Mouse (Mus musculus) right cerebral cortex, adult 18-20 months (tissue): ENCODE results near the gene Iqcj.

Experiments used
- DNase-seq: peaks from one replicate; pipeline ENCODE4 v3.0.0; 2022; ENCODE audit warnings: mixed read lengths

Iqcj gene

GRCm38 (mm10) chr3:67959672-67960071, 67.7 kb downstream of the Iqcj start:
- DNase-seq, result no peak

DNA sequence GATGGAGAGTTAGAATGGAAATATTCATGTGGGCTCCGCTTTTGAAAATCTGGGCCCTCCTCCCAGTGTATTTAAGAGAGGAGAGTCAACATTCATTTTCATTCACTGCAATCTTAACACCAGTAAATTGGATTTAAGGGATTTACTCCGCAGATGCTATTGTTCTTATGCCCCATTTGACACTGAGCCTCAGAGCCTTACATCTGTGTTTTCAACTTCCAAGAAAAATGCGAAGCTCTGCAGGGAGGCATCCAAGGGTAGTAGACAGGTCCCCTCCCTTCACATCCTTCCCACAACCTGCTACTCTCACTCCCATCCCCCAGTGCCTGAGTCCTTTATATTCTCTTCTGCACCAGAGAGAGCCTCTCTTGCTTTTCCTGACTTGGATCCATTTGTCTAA, 68.1 kb downstream of the Iqcj start:
- DNase-seq, result no peak

DNA sequence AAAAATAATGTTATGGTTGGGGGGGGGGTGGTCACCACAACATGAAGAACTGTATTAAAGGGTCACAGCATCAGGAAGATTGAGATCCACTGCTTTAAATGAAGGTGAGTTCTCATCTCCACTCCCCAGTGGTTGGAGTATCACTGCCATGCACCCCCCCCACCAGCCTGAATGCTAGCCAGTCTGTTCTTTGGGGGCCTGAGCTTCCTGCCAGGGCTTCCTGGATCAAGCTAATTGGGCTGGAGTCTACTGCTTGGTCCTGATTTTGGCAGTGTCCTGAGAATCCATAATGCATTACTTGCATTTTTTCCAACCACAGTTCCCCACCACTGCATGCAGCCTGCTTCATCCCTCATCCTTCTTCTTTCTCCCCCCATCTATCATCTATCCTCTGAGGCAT, 68.7 kb downstream of the Iqcj start:
- DNase-seq, result no peak

- DNase-seq, result no peak
Observed at GRCm38 (mm10) chr3:67961934-67962639, 70.1 kb downstream of the Iqcj start.

DNA sequence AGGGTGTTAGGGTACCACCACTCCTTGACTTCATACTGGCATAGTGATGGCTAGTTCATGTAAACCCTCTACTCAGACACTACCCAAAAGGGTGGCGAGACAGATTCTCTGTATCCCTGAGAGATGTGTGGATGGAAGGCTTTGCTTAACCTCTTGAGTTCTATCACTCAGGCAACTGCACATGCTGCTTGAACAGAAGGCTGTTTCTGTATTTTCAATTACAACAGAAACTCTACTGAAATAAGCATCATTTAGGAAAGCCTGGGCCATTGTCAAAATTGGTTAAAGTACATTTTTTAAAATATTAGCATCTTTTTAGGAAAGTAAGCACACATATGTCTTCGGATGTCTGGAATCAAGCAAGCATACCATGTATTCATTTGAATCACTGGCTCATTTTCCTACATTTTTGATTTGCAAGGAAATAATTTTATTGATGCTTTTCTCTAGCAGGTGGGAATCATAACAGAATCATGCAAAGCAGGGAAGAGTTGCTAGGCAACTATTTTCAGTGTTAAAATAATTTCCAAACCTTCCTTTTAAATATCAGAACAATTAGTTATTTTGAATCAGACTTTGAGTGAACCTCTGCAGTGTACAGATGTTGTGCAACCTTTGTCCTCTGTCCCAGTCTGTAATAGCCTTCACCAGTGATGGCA, 82.4 kb downstream of the Iqcj start:
- no peak for DNase-seq

DNA sequence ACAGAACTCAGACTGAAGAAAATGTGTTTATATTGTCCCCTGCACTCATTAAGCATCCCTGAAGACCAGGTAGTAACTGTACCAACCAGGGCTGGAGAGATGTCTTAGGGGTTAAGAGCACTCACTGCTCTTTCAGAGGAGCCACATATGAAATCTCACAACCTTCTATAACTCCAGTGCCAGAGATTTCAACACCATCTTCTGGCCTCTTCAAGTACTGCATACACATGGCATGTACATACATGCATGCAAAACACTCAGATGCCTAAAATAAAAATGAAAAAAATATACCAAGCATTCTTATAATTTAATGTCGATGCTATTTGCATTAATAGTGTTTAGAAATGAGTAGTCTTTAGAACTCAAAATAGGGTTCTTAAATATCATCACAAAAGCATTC, 88.0 kb downstream of the Iqcj start:
- no peak for DNase-seq

GRCm38 (mm10) chr3:67983329-67983728, 91.3 kb downstream of the Iqcj start:
- DNase-seq, result no peak

DNA sequence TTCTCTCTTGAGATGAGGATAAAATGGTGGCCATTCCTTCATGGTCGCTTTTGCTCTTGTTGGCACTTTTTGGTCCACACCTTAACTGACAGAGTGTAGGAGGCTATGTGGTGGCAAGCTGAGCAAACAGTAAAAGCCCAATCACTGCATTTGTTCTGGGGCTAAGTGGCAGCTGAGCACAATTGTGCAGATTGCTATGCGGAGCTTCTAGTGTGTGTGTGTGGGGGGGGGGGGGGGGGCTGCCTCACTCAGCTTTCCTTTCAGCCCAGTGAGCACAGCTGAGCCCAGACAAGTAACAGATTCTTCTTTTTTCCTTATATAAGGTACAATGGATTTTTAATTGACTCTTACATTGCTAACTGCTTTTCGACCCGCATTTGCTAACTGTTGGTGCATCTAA, 110.4 kb downstream of the Iqcj start:
- DNase-seq, result peak; percentile 2

- DNase-seq, result no peak
Observed at GRCm38 (mm10) chr3:68012342-68012741, 120.3 kb downstream of the Iqcj start.

- no peak for DNase-seq
Observed at GRCm38 (mm10) chr3:68015786-68016185, 123.8 kb downstream of the Iqcj start.

GRCm38 (mm10) chr3:68019401-68019800, 127.4 kb downstream of the Iqcj start:
- no peak for DNase-seq

- DNase-seq, result no peak
Observed at GRCm38 (mm10) chr3:68036097-68036496, 144.1 kb downstream of the Iqcj start.

GRCm38 (mm10) chr3:68042951-68043350, 150.9 kb downstream of the Iqcj start:
- no peak for DNase-seq

GRCm38 (mm10) chr3:68045475-68046416, 153.7 kb downstream of the Iqcj start:
- peak; percentile 60 for DNase-seq

- no peak for DNase-seq
Observed at GRCm38 (mm10) chr3:68053538-68053937, 161.5 kb downstream of the Iqcj start.

DNA sequence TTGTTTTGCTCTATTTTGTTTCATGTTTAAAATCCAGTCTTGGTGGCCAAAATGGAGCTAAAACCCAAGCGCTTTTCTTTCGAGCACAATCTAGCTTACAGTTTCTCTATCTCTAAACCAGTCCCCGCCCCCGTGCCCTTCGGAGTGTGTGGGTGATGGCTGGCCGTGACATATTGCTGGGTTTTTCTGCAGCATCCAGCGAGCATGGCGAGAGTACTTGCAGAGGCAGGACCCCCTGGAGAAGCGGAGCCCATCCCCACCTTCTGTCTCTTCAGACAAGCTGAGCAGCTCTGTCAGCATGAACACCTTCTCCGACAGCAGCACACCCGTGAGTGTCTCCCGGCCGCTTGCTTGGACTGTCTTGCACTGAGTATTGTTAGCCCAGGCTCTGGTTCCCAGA, 163.1 kb downstream of the Iqcj start:
- peak; percentile 71 for DNase-seq

DNA sequence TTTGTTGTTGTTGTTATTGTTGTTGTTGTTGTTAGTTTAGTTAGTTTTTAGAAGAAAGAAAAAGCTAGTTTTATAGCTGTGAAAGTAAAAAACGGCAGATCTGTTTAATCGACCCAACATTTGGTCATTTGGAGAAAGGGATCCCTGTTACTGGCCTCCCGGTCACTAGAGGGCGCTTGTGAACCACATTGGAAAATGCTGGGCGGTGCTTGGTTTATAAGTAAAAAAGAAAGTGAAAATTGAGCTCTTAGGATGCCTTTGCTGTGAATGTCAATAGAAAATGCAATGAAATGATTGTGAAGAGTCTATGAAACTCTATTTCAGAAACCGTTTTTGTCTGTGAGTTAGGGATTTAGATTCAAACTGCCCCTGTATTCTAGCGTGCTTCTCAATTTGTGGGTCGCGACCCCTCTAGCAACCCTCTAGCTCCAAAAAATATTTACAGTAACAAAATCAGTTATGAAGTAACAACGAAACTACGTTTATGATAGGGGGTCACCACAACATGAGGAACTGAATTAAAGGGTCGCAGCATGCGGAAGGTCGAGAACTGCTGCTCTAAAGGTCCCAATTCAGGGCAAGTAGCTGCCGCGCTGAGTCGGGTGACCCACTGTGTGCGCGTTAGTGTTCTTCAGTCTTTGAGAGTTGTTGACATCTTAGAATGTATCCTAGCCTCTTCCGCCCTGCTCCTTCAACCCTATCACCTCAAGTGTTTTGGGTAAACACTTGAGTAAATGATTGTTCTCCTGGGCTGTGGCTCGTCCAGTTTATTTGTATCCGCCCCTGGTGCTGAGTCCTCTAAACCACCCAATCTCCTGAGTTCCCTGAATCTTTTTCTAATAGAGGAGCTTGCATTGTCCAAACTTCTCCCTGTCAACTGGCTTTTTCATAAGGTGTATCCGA, 164.6 kb downstream of the Iqcj start:
- peak; percentile 75 for DNase-seq

- DNase-seq, result no peak
Observed at GRCm38 (mm10) chr3:68059162-68059800, 167.3 kb downstream of the Iqcj start.

DNA sequence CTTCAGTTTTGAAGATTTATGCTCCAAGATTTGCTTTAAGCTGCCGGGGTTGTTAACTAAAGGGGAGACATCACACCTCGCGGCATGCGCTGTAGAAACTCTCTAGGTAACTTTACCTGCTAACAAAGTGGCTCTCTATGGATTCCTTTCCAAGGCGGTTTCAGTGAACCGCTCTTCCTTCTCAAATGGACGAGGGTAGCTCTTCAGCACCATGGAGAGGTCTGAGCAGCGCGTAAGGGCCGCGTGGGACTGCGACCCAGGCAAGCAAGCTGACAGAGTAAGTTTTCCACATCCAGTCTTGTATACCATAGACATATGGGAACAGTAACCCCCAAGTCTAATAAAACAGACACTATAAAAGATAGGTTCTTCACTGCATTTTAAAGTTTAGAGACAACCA, 172.7 kb downstream of the Iqcj start, which contains the start of gene Schip1:
Gene Schip1, plus strand, starts transcription at position 72 of the 400 bp plus-strand sequence.
- no peak for DNase-seq

DNA sequence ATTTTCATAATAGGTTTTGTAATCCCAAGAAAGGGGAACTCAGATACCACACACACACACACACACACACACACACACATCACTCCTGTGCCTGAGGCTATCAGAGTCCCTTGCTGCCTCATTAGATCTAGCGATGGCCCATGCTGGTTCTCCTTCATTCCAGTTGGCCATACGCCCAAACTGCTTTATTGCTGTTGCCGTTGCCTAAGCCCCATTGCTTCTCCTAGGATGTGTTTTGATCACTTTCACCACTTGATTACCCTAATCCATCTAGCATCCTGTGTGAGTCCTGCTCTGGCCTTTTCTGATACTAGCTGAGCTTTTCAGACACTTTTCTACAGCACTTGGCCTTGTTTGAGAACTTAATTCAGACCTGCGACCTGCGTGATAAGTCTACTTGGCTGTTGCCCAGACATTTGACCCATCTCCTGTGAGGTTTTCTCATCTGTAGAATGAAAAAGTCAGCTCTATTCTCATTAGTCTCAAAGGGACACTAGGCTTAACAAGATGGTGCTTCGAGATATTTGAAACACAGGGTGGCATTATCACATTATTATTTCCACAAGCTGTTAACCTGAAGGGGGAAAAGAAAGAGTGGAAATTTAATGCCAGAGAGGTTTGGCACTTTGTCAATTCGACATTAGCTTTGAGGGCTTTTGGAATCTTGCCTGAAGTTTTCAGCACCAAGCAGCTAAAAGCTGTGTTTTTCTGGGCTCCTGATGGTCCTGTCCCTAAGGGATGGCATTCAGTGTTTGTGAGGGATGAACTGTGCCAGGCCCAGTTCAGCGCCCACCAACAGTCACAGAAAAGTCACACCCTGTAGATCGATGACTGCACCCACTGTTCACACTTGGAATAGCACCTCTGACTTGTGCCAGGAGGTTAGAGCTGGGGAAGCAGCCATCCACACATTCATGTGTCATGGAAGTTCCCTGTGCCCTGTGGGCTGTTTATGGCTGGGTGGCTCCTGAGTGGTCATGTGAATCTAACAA, 179.7 kb downstream of the Iqcj start:
- no peak for DNase-seq

- no peak for DNase-seq
Observed at GRCm38 (mm10) chr3:68077406-68077805, 185.4 kb downstream of the Iqcj start.
